Mouse (Mus musculus) stomach, postnatal 0 days (tissue): ENCODE measurements around the gene Jsrp1. TPM values are rescaled to one million over a fixed set of nuclear protein-coding genes. Genes with fewer than 3 reads are reported as not detected.

Source experiments
- ATAC-seq: fragments of 200-750 bp; cut with Nextera tagmentation; 2 replicates; pipeline ENCODE4 v1.8.0; 2017; ENCODE audit not compliant: low FRiP score, low TSS enrichment
- DNase-seq: peaks from one replicate; pipeline ENCODE4 v3.0.0-alpha.2; 2016; ENCODE audit warnings: low spot score
- H3K27ac ChIP-seq: fragments of 300-500 bp; sonication (generic); replicated peaks from 2 replicates; pipeline ENCODE4 v1.5.1; 2014; ENCODE audit warnings: mild to moderate bottlenecking, control low read depth
- H3K27me3 ChIP-seq: fragments of 300-500 bp; sonication (generic); 2 replicates; pipeline ENCODE4 v1.6.1; 2014; ENCODE audit warnings: low read length; ENCODE audit not compliant: control insufficient read depth, insufficient read depth
- H3K36me3 ChIP-seq: fragments of 300-500 bp; sonication (generic); 2 replicates; pipeline ENCODE4 v1.6.1; 2014; ENCODE audit warnings: low read length, mixed read lengths; ENCODE audit not compliant: control insufficient read depth, insufficient read depth
- H3K4me1 ChIP-seq: fragments of 300-500 bp; sonication (generic); replicated peaks from 2 replicates; pipeline ENCODE4 v1.6.1; 2014; ENCODE audit warnings: antibody characterized with exemption; ENCODE audit not compliant: control insufficient read depth, insufficient read depth
- H3K4me2 ChIP-seq: fragments of 300-500 bp; sonication (generic); replicated peaks from 2 replicates; pipeline ENCODE4 v1.6.1; 2014; ENCODE audit warnings: low read depth, mild to moderate bottlenecking, control low read depth, moderate library complexity
- H3K4me3 ChIP-seq: fragments of 300-500 bp; sonication (generic); 2 replicates; pipeline ENCODE4 v1.5.1; 2014; ENCODE audit warnings: low read depth, low read length, control low read depth
- H3K9ac ChIP-seq: fragments of 300-500 bp; sonication (generic); 2 replicates; pipeline ENCODE4 v1.6.1; 2014; ENCODE audit warnings: mild to moderate bottlenecking, low read length, control low read depth, mixed read lengths
- H3K9me3 ChIP-seq: fragments of 300-500 bp; sonication (generic); 2 replicates; pipeline ENCODE4 v1.6.1; 2016; ENCODE audit warnings: low read length; ENCODE audit not compliant: control insufficient read depth
- CTCF ChIP-seq: IDR thresholded peaks from 2 replicates; pipeline ENCODE4 v1.5.1; 2016; ENCODE audit warnings: antibody characterized with exemption, low read depth, mild to moderate bottlenecking, moderate library complexity
- EP300 ChIP-seq: optimal IDR thresholded peaks from 2 replicates; pipeline ENCODE3; 2016; ENCODE audit warnings: antibody characterized with exemption
- WGBS: fragments of 180-500 bp; shearing (Covaris S2); extraction: QIAGEN DNeasy Blood & Tissue Kit; methylation state at CpG from one replicate; pipeline ENCODE4 v1.1.7; 2014; 5-methylcytosine and 5-hydroxymethylcytosine counted together
- polyA plus RNA-seq: library from polyadenylated mRNA; unstranded; fragments of >200 nt; fragmentation: Nextera tagmentation; extraction: Ambion mirVana; gene quantifications from 2 replicates; pipeline ENCODE4 v1.2.1, GENCODE M21; 2015

Jsrp1 gene
- polyA plus RNA-seq, 1 experiment from 2014 or later, result 0.96 TPM

DNA sequence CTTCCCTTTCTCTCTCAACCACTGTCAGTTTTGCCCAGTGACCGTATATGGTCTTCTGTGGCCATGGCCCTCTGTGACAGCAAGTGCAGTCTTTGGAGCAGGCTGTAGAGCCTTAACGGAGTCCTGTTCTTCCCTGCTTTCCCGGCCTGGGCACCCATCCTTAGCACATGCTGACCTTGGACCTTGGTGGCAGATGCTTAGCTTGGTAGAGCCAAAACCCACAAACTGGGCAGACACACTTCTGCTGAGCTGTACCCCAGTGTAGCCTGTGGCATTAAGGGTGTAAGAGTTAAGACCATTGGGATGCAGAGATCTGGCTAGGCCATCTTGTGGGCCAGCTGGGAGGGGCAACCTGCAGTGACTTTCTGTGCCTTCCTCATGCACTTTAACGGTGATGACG lies 39.5 kb downstream of the Jsrp1 start:
- Histone ChIP-seq H3K9me3 (no peaks in the 10 kb centered on the region), H3K4me3 (no peak overlapping the region), H3K9ac (no peak overlapping the region), H3K27me3 (no peaks in the 10 kb centered on the region), H3K4me2 (no peak overlapping the region), H3K36me3 (peaks cover 43% of the 10 kb centered on the region), H3K27ac (peak overlapping the region; percentile 80), H3K4me1 (peaks cover 3% of the 10 kb centered on the region; the same call in 1 of the 2 replicates)
- WGBS, result 65% methylated on average over 5 of the region's 5 CpGs
- ATAC-seq, result no peak; the same call in 1 of the 2 replicates
- TF ChIP-seq CTCF (no peak), EP300 (no peak)
- no peak for DNase-seq

- 90% methylated on average over 6 of the region's 6 CpGs for WGBS
- Histone ChIP-seq H3K9ac (no peak overlapping the region), H3K36me3 (peaks cover 32% of the 10 kb centered on the region), H3K9me3 (no peaks in the 10 kb centered on the region), H3K4me1 (no peaks in the 10 kb centered on the region; the same call in 1 of the 2 replicates), H3K4me2 (no peak overlapping the region), H3K27me3 (no peaks in the 10 kb centered on the region), H3K4me3 (no peak overlapping the region), H3K27ac (no peak overlapping the region)
- DNase-seq (no peak), ATAC-seq (no peak)
- no peak for TF ChIP-seq EP300
- no peak for TF ChIP-seq CTCF
Measured at GRCm38 (mm10) chr10:80768365-80768764, 44.9 kb downstream of the Jsrp1 start.

DNA sequence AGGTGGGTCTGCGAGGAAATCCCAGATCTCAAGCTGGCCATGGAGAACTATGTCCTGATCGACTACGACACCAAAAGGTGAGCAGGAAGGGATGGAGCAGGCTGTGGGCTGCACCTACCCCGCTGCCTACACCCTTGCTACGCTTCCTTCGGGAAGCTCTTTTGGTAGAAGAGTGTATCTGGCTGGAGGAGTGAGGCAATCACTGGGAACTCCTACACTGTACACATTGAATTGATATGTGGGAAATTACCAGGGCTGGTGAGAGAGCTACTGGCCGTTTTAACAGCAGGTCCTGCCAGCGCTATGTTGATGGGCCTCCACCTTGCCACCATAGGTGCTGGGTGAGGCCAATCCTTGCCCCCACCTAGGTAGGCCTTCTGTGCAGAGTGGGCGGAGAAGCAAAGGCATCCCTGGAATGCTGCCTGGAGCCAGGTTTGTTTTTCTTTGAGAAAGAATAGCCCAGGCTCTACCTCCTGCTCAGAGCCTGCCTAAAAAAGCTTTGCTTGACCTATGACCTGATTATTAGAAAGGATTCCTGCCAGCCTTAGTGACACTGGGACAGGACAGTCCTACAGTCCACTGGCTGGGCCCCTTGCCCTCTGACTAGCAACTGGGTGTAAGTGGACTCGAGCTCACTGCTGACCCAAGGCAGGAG lies 47.0 kb downstream of the Jsrp1 start:
- H3K27ac ChIP-seq, result peak overlapping the region; percentile 71
- TF ChIP-seq EP300, result no peak
- TF ChIP-seq CTCF, result no peak
- no peak overlapping the region for H3K9ac ChIP-seq
- peak; percentile 78 for ATAC-seq
- WGBS, result 58% methylated on average over 10 of the region's 10 CpGs
- no peak overlapping the region for H3K4me2 ChIP-seq
- H3K36me3 ChIP-seq, result peaks cover 18% of the 10 kb centered on the region
- DNase-seq, result peak; percentile 42
- no peaks in the 10 kb centered on the region for H3K9me3 ChIP-seq
- no peak overlapping the region for H3K4me3 ChIP-seq
- H3K4me1 ChIP-seq, result no peaks in the 10 kb centered on the region; the same call in 1 of the 2 replicates
- no peaks in the 10 kb centered on the region for H3K27me3 ChIP-seq

DNA sequence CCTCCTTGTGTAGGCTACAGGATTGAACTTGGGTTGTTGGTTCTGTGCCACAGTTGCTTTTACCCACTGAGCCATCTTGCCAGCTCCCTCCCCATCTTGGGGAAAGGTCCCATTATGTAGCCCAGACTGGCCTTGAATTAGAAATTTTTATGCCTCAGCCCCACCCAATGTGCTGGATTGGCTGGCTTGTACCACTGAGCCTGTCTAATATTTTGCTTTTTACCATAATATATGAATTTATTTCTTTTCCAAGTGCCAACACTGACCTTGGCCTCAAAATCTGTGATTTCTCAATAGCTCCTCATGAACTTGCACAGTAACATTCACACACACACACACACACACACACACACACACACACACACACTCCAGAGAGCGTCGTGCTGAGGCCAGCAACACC lies 47.6 kb downstream of the Jsrp1 start:
- H3K9ac ChIP-seq, result no peak overlapping the region

GRCm38 (mm10) chr10:80763502-80763901 lies 49.8 kb downstream of the Jsrp1 start:
- no peaks in the 10 kb centered on the region; the same call in none of the 2 replicates for H3K4me1 ChIP-seq
- TF ChIP-seq CTCF (no peak), EP300 (no peak)
- no peak for ATAC-seq
- no peak overlapping the region for H3K4me3 ChIP-seq
- H3K4me2 ChIP-seq, result no peak overlapping the region
- peaks cover 10% of the 10 kb centered on the region for H3K36me3 ChIP-seq
- no peak overlapping the region for H3K9ac ChIP-seq
- H3K9me3 ChIP-seq, result no peaks in the 10 kb centered on the region
- no peak overlapping the region for H3K27ac ChIP-seq
- WGBS, result 89% methylated on average over 2 of the region's 2 CpGs
- DNase-seq, result no peak
- H3K27me3 ChIP-seq, result no peaks in the 10 kb centered on the region

More for the DNA sequence above, 47.6 kb downstream of the Jsrp1 start:
- DNase-seq, result no peak
- H3K27me3 ChIP-seq, result no peaks in the 10 kb centered on the region
- no peaks in the 10 kb centered on the region; the same call in 1 of the 2 replicates for H3K4me1 ChIP-seq
- WGBS, result 54% methylated on average over 2 of the region's 2 CpGs
- TF ChIP-seq EP300 (no peak), CTCF (no peak)
- no peak overlapping the region for H3K4me3 ChIP-seq
- H3K27ac ChIP-seq, result peak overlapping the region; percentile 71; the same call in 1 of the 2 replicates
- peaks cover 18% of the 10 kb centered on the region for H3K36me3 ChIP-seq
- no peak overlapping the region for H3K4me2 ChIP-seq
- no peak for ATAC-seq
- no peaks in the 10 kb centered on the region for H3K9me3 ChIP-seq

- no peak for ATAC-seq
- 54% methylated on average over 3 of the region's 3 CpGs for WGBS
- TF ChIP-seq EP300, result no peak
- TF ChIP-seq CTCF, result no peak
Measured at GRCm38 (mm10) chr10:80761821-80762220, 51.5 kb downstream of the Jsrp1 start.

More at GRCm38 (mm10) chr10:80761821-80762220, 51.5 kb downstream of the Jsrp1 start:
- H3K4me1 ChIP-seq, result no peaks in the 10 kb centered on the region; the same call in none of the 2 replicates
- H3K27ac ChIP-seq, result no peak overlapping the region
- no peak for DNase-seq
- H3K9me3 ChIP-seq, result no peaks in the 10 kb centered on the region
- H3K27me3 ChIP-seq, result no peaks in the 10 kb centered on the region
- H3K4me2 ChIP-seq, result no peak overlapping the region
- no peak overlapping the region for H3K9ac ChIP-seq
- H3K36me3 ChIP-seq, result no peaks in the 10 kb centered on the region
- no peak overlapping the region for H3K4me3 ChIP-seq
